Mouse (Mus musculus) hindbrain, postnatal 0 days (tissue): ENCODE data around the gene Matk. TPM values are rescaled to one million over a fixed set of nuclear protein-coding genes. Genes with fewer than 3 reads are reported as not detected.

Experiments used
- ATAC-seq: fragments of 200-750 bp; cut with Nextera tagmentation; 2 replicates; pipeline ENCODE4 v1.8.0; 2017; ENCODE audit warnings: mild to moderate bottlenecking, moderate TSS enrichment, moderate library complexity
- DNase-seq: peaks from one replicate; pipeline ENCODE4 v3.0.0-alpha.2; 2015; ENCODE audit warnings: low spot score
- H3K27ac ChIP-seq: fragments of 300-500 bp; sonication (generic); 2 replicates; pipeline ENCODE4 v1.5.1; 2014; ENCODE audit warnings: mild to moderate bottlenecking
- H3K27me3 ChIP-seq: fragments of 300-500 bp; sonication (generic); 2 replicates; pipeline ENCODE4 v1.6.1; 2014; ENCODE audit warnings: low read length, mixed read lengths; ENCODE audit not compliant: insufficient read depth
- H3K36me3 ChIP-seq: fragments of 300-500 bp; sonication (generic); 2 replicates; pipeline ENCODE4 v1.6.1; 2014; ENCODE audit warnings: low read length, mixed read lengths; ENCODE audit not compliant: insufficient read depth
- H3K4me1 ChIP-seq: fragments of 300-500 bp; sonication (generic); 2 replicates; pipeline ENCODE4 v1.6.1; 2014; ENCODE audit warnings: antibody characterized with exemption, low read length, mixed read lengths; ENCODE audit not compliant: insufficient read depth
- H3K4me2 ChIP-seq: fragments of 300-500 bp; sonication (generic); 2 replicates; pipeline ENCODE4 v1.6.1; 2014; ENCODE audit warnings: low read depth, mild to moderate bottlenecking, low read length, moderate library complexity, mixed read lengths
- H3K4me3 ChIP-seq: fragments of 300-500 bp; sonication (generic); 2 replicates; pipeline ENCODE4 v1.5.1; 2014; ENCODE audit warnings: low read length
- H3K9ac ChIP-seq: fragments of 300-500 bp; sonication (generic); replicated peaks from 2 replicates; pipeline ENCODE4 v1.6.1; 2014; ENCODE audit warnings: mild to moderate bottlenecking, low read length, moderate library complexity, mixed read lengths
- H3K9me3 ChIP-seq: fragments of 300-500 bp; sonication (generic); 2 replicates; pipeline ENCODE4 v1.6.1; 2016; ENCODE audit warnings: low read length, mixed read lengths
- CTCF ChIP-seq: IDR thresholded peaks from 2 replicates; pipeline ENCODE4 v1.5.1; 2016; ENCODE audit warnings: antibody characterized with exemption, control low read depth, low read depth
- WGBS: fragments of 180-500 bp; shearing (Covaris S2); extraction: QIAGEN DNeasy Blood & Tissue Kit; methylation state at CpG from one replicate; pipeline ENCODE4 v1.1.7; 2014; 5-methylcytosine and 5-hydroxymethylcytosine counted together
- polyA plus RNA-seq: library from polyadenylated mRNA; unstranded; fragments of >200 nt; fragmentation: Nextera tagmentation; extraction: Ambion mirVana; gene quantifications from 2 replicates; pipeline ENCODE4 v1.2.1, GENCODE M21; 2015
- total RNA-seq: library from RNA; depleted of rRNA; stranded (reverse); fragments of >200 nt; gene quantifications from 2 replicates; pipeline ENCODE4 v1.2.3, GENCODE M21; 2014

Gene Matk
- total and polyA plus RNA-seq, 2 experiments from 2014 or later, result 82.7 to 121 TPM

DNA sequence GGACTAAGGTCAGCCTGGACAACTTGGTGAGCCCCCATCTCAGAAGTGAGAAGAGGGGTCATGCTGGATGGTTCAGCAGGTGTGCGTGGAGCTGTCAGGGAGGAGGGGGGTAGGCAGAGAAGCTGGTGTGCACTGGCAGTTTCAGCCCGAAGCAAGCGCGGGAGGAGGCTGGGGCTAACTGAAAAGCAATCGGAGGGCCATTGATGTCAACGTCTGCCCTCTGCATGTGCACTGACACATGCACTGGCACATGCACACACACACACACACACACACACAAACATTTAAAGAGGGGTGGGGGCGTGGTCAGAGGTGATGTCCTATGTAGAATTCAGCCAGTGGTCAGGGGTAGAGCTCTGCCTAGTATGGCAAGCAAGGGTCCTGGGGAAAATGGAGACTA lies 21.3 kb upstream of the Matk start:
- WGBS, result 41% methylated on average over 7 of the region's 7 CpGs
- ATAC-seq (no peak), DNase-seq (no peak)
- Histone ChIP-seq H3K4me1 (peaks cover 19% of the 10 kb centered on the region), H3K9me3 (no peaks in the 10 kb centered on the region), H3K4me3 (peak overlapping the region; percentile 61), H3K36me3 (no peaks in the 10 kb centered on the region), H3K27me3 (no peaks in the 10 kb centered on the region), H3K4me2 (peak overlapping the region; percentile 66), H3K27ac (peak overlapping the region; percentile 94; the same call in 1 of the 2 replicates), H3K9ac (peak overlapping the region; percentile 86; the same call in 1 of the 2 replicates)
- TF ChIP-seq CTCF, result no peak

DNA sequence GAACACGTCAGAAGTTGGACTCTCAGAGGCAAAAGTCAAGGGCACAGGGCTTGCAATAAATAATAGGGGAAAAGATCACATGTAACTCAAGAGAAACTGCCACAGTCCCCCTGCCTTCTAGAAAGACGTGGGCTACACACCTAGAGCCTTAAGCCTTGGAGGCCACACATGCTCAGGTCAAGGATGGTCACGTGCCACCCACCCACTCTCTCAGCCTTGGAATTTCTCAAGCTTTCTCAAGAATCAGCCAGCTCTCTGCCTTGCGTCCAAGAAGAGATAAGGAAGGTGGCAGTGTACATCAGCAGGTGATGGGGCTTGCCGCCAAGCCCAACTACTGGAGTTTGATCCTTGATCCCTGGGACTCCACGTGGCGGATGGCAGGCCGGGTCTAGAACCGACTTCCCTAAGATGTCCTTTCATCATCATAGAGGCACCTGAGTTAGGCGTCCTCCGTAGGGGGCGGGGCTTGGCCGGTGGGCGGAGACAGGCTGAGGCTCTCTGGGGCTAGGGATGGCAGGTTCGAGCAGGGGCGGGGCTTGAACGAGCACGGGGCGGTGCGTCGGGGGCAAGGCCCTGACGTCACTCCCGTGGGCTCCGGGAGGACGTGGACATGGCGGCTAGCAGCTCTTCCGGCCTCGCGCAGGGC lies 20.0 kb upstream of the Matk start, which contains the start of gene Zfr2:
Gene Zfr2, plus strand, starts transcription at position 576 of the 646 bp plus-strand sequence.
- H3K9me3 ChIP-seq, result no peaks in the 10 kb centered on the region
- H3K4me3 ChIP-seq, result peak within 1 kb of the TSS; percentile 52
- peak within 1 kb of the TSS; percentile 70 for H3K4me2 ChIP-seq
- peak within 1 kb of the TSS; percentile 63 for H3K9ac ChIP-seq
- 9% methylated on average over 29 of the region's 29 CpGs for WGBS
- ATAC-seq (peak; percentile 86), DNase-seq (peak; percentile 94)
- H3K27me3 ChIP-seq, result no peaks in the 10 kb centered on the region
- peak within 1 kb of the TSS; percentile 94 for H3K27ac ChIP-seq
- peaks cover 19% of the 10 kb centered on the region for H3K4me1 ChIP-seq
- TF ChIP-seq CTCF, result no peak
- no peaks in the 10 kb centered on the region for H3K36me3 ChIP-seq

DNA sequence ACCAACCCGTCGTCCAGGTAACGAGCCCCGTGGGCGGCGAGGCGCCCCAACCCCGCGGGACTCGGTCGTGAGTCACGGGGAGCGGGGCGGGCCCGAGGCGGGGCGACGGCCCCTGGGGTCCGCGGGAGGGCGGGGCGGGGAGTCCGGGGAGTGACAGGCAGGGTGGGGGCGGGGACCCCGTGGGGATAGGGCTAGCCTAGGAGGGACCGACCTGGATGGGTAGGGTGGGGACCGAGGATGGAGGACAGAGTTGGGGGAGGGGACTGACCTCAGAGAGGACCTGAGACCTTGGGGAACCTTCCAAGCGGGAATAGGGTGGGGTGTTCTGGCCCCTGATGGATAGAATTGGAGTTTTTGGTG lies 19.5 kb upstream of the Matk start:
- no peak for DNase-seq

GRCm38 (mm10) chr10:81234206-81234605 lies 18.5 kb upstream of the Matk start:
- H3K36me3 ChIP-seq, result no peaks in the 10 kb centered on the region
- H3K9me3 ChIP-seq, result no peaks in the 10 kb centered on the region
- 86% methylated on average over 6 of the region's 6 CpGs for WGBS
- peak overlapping the region; percentile 63; the same call in 1 of the 2 replicates for H3K9ac ChIP-seq
- H3K27me3 ChIP-seq, result no peaks in the 10 kb centered on the region
- no peak overlapping the region for H3K27ac ChIP-seq
- peaks cover 12% of the 10 kb centered on the region for H3K4me1 ChIP-seq
- DNase-seq (no peak), ATAC-seq (no peak)
- no peak for TF ChIP-seq CTCF
- peak overlapping the region; percentile 70 for H3K4me2 ChIP-seq
- H3K4me3 ChIP-seq, result no peak overlapping the region

More for the DNA sequence above, 19.5 kb upstream of the Matk start:
- Histone ChIP-seq H3K9ac (peak overlapping the region; percentile 63), H3K4me2 (peak overlapping the region; percentile 70), H3K4me1 (peaks cover 19% of the 10 kb centered on the region), H3K27me3 (no peaks in the 10 kb centered on the region), H3K36me3 (no peaks in the 10 kb centered on the region), H3K9me3 (no peaks in the 10 kb centered on the region), H3K4me3 (peak overlapping the region; percentile 52), H3K27ac (peak overlapping the region; percentile 62)
- WGBS, result under 1% methylated on average over 27 of the region's 28 CpGs
- peak; percentile 64; the same call in 1 of the 2 replicates for ATAC-seq
- no peak for TF ChIP-seq CTCF

- no peak for ATAC-seq
- Histone ChIP-seq H3K4me2 (no peak overlapping the region), H3K4me3 (no peak overlapping the region), H3K4me1 (peaks cover 7% of the 10 kb centered on the region; the same call in 1 of the 2 replicates), H3K27me3 (no peaks in the 10 kb centered on the region), H3K27ac (no peak overlapping the region), H3K36me3 (no peaks in the 10 kb centered on the region), H3K9me3 (no peaks in the 10 kb centered on the region), H3K9ac (no peak overlapping the region)
- no peak for DNase-seq
- WGBS, result 83% methylated on average over 12 of the region's 12 CpGs
- no peak for TF ChIP-seq CTCF
Observed at GRCm38 (mm10) chr10:81236471-81237268, 16.1 kb upstream of the Matk start.

- no peak for TF ChIP-seq CTCF
- peaks cover 4% of the 10 kb centered on the region; the same call in 1 of the 2 replicates for H3K4me1 ChIP-seq
Observed at GRCm38 (mm10) chr10:81238618-81239017, 14.1 kb upstream of the Matk start.

More at GRCm38 (mm10) chr10:81238618-81239017, 14.1 kb upstream of the Matk start:
- H3K27ac ChIP-seq, result no peak overlapping the region
- no peak for ATAC-seq
- no peak overlapping the region for H3K4me2 ChIP-seq
- no peak overlapping the region for H3K9ac ChIP-seq
- 73% methylated on average over 2 of the region's 2 CpGs for WGBS
- no peaks in the 10 kb centered on the region for H3K36me3 ChIP-seq
- no peak for DNase-seq
- H3K27me3 ChIP-seq, result no peaks in the 10 kb centered on the region
- no peaks in the 10 kb centered on the region for H3K9me3 ChIP-seq
- H3K4me3 ChIP-seq, result no peak overlapping the region
